In the genomic region with DNA sequence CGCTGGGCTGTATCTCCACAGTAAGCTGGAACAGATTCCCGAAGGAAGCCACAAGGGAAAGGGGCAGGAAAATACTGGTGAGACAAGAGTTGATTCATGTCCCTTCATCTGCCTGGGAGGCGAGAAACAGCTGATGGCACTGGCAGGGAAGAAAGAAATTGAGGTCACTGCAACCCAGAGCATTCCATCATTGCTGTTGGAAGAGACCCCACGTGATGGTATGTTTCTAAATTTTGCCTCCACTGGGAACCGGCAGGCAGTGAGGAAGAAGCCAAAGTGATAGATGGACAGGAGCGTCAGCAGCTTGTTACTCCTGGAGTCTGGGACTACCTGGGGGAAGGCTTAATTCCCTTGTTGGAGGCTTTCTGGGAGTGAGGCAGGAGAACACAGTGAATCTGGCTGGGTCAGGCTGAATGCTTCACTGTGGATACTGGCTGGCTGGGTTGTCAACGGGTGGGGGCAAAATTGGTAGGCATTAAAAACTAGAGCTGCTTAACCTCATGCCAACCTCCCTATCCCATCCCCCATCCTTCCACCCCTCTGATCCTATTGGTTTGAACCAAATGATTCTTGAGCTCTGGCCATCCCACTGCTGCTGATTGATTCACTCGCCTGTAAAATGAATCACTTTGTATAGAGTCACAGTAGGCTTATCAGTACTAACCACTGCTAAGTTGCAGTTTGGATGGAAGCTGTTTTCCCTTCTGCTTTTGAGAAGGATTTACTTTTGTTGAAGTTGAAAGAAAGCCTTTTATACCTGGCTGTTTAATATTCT, we compare ENCODE assay signal across 8 mouse cellular contexts.
DNase-seq lines count a peak whose midpoint lies in the region; ATAC-seq and TF ChIP-seq lines count a peak whose summit lies in the region.

No protein-coding gene starts in this region.

- no peaks in the 10 kb centered on the region for H3K4me1 ChIP-seq in lung, postnatal 0 days (ENCODE audit: insufficient read depth, low read depth, low read length)
- peaks cover 61% of the 10 kb centered on the region for H3K4me1 ChIP-seq in forebrain, embryonic 10.5 days

- H3K9me3 ChIP-seq in lung, postnatal 0 days (ENCODE audit: low read length): no peaks in the 10 kb centered on the region
- H3K9me3 ChIP-seq in forebrain, embryonic 10.5 days: no peaks in the 10 kb centered on the region

- 0 out of 2 replicates have a peak, but pooled peaks cover 5% of the 10 kb centered on the region for H3K36me3 ChIP-seq in lung, postnatal 0 days (ENCODE audit: insufficient read depth, low read length)
- no peaks in the 10 kb centered on the region for H3K36me3 ChIP-seq in forebrain, embryonic 10.5 days (replicated peaks)

- H3K27me3 ChIP-seq in lung, postnatal 0 days (replicated peaks; ENCODE audit: insufficient read depth, low read length): no peaks in the 10 kb centered on the region
- H3K27me3 ChIP-seq in forebrain, embryonic 10.5 days (ENCODE audit: poor library complexity, severe bottlenecking): no peaks in the 10 kb centered on the region

- peak; percentile 18 for DNase-seq in lung, postnatal 0 days (ENCODE audit: low spot score)
- no peak for DNase-seq in lung, adult 18-20 months
- peak; percentile 40 for DNase-seq in forebrain, embryonic 10.5 days (ENCODE audit: extremely low spot score, low spot score)
- peak; percentile 13 to 28 for DNase-seq in heart, postnatal 14 days
- DNase-seq in left cerebral cortex, postnatal 4 days: peak; percentile 70
- DNase-seq in skeletal muscle tissue, adult 2 months (ENCODE audit: low read depth, low spot score): peak; percentile 56
- no peak for DNase-seq in adrenal gland, adult 8-10 months
- DNase-seq in natural killer cell, adult 2 months (ENCODE audit: low spot score in 2 of 2): no peak

- no peak overlapping the region for H3K27ac ChIP-seq in lung, postnatal 0 days (ENCODE audit: low read length)
- H3K27ac ChIP-seq in forebrain, embryonic 10.5 days: peak overlapping the region; percentile 79

- TF ChIP-seq CTCF in lung, postnatal 0 days (IDR thresholded peaks at IDR 0.05): no peak

- no peak overlapping the region for H3K4me2 ChIP-seq in lung, postnatal 0 days (replicated peaks; ENCODE audit: low read depth, low read length)

- H3K4me3 ChIP-seq in lung, postnatal 0 days (ENCODE audit: low read depth, low read length): no peak overlapping the region
- peak overlapping the region; percentile 36; the same call in 1 of the 2 replicates for H3K4me3 ChIP-seq in forebrain, embryonic 10.5 days

- intact Hi-C loops in heart, postnatal 14 days (cut with DNase I): no loop called here
- intact Hi-C loops in left cerebral cortex, postnatal 4 days (cut with DNase I): no loop called here

- ATAC-seq in lung, postnatal 0 days: 0 out of 2 replicates have a peak, but pooled peaks have one; percentile 25

- no peak overlapping the region for H3K9ac ChIP-seq in lung, postnatal 0 days (replicated peaks; ENCODE audit: low read depth)

- no peak for TF ChIP-seq EP300 in lung, postnatal 0 days (IDR thresholded peaks at IDR 0.05)

- WGBS in lung, postnatal 0 days: 52% methylated on average over 8 of the region's 8 CpGs
- WGBS in forebrain, embryonic 10.5 days: 32% methylated on average over 8 of the region's 8 CpGs

Comparison
In these comparisons a context has a peak if more than half of its experiments do, and no peak if none do; other contexts are left out.
1. DNase-seq: peak in lung, postnatal 0 days (single experiment), forebrain, embryonic 10.5 days (single experiment), heart, postnatal 14 days (2 of 2), left cerebral cortex, postnatal 4 days (single experiment) and skeletal muscle tissue, adult 2 months (single experiment); none in lung, adult 18-20 months (0 of 2), adrenal gland, adult 8-10 months (single experiment) and natural killer cell, adult 2 months (0 of 2).